Mouse (Mus musculus) bone marrow, adult 2 months (tissue): ENCODE measurements at regions not wholly inside any gene's neighbourhood (a gene's known extent, or its start where the extent isn't known, plus 50 kb on each side); places are given as distances from the start of the nearest gene placed in this dataset.

Source experiments
- H3K27ac ChIP-seq: fragments of 200-500 bp; 2 replicates; pipeline ENCODE4 v1.5.1; 2012; ENCODE audit warnings: low read depth, mild to moderate bottlenecking, control low read depth, inconsistent platforms, low read length; ENCODE audit not compliant: control insufficient read depth, poor library complexity, insufficient read depth
- H3K4me1 ChIP-seq: fragments of 200-500 bp; 2 replicates; pipeline ENCODE4 v1.6.1; 2011; ENCODE audit warnings: low read length; ENCODE audit not compliant: control insufficient read depth, insufficient read depth
- H3K4me3 ChIP-seq: fragments of 200-500 bp; replicated peaks from 2 replicates; pipeline ENCODE3; 2011; ENCODE audit warnings: mild to moderate bottlenecking, low read depth, low read length, control low read depth; ENCODE audit not compliant: control insufficient read depth
- CTCF ChIP-seq: fragments of 200-500 bp; IDR thresholded peaks from 2 replicates; pipeline ENCODE4 v1.5.1; 2011; ENCODE audit warnings: low read length, control low read depth; ENCODE audit not compliant: control insufficient read depth, insufficient read depth
- POLR2A ChIP-seq: fragments of 200-500 bp; IDR thresholded peaks from 2 replicates; pipeline ENCODE4 v1.6.1; 2011; ENCODE audit warnings: low read depth, mild to moderate bottlenecking, control low read depth, low read length, borderline replicate concordance; ENCODE audit not compliant: control insufficient read depth
- WGBS: fragments of 180-500 bp; shearing (Covaris S2); methylation state at CpG from one replicate; pipeline ENCODE4 v1.1.7; 2018; 5-methylcytosine and 5-hydroxymethylcytosine counted together

DNA sequence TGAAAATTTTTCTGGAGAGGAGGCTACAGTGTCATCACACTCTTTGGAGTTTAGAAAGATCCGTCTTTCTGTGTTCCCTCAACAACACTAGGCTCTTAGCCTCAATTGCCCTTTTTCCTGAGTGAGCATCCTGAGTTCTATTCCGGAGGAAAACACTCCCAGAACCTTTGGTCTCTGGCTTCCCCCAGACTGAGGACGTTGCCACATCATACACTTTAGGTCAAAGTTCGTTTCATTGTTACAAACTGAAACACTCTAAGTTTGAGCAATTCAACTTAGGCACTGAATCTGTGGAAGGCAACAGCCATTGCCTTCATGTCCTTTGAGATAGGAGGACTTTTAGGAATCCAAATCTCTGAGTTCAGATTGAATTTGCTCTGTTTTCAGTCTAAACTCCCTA lies 85.0 kb downstream of the Arl4a start:
- Histone ChIP-seq H3K4me3 (no peak overlapping the region), H3K4me1 (no peaks in the 10 kb centered on the region), H3K27ac (no peak overlapping the region)
- TF ChIP-seq POLR2A (no peak), CTCF (no peak)
- WGBS = 65% methylated on average over 4 of the region's 4 CpGs

DNA sequence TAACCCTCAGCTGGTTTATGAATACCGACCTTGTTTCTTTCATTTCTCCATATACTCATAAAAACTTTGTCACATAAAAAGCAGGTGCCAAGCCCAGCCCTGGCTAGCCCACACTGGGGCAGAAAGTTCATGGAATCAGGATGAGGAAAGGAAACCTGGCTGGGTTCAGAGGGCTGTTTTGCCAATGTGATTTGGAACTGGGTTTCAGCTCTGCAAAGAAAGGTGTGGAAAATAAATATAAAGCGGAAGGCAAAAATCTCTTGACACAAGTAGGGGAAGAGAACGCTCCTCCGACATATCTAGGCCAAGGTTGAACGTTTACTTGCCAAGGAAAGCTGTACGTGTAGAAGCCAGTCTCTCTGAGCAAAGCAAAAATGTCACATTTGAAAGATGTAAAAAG lies 85.9 kb downstream of the Arl4a start:
- Histone ChIP-seq H3K4me1 (no peaks in the 10 kb centered on the region), H3K4me3 (no peak overlapping the region), H3K27ac (no peak overlapping the region)
- WGBS = 87% methylated on average over 6 of the region's 6 CpGs
- no peak for TF ChIP-seq POLR2A
- TF ChIP-seq CTCF = no peak

DNA sequence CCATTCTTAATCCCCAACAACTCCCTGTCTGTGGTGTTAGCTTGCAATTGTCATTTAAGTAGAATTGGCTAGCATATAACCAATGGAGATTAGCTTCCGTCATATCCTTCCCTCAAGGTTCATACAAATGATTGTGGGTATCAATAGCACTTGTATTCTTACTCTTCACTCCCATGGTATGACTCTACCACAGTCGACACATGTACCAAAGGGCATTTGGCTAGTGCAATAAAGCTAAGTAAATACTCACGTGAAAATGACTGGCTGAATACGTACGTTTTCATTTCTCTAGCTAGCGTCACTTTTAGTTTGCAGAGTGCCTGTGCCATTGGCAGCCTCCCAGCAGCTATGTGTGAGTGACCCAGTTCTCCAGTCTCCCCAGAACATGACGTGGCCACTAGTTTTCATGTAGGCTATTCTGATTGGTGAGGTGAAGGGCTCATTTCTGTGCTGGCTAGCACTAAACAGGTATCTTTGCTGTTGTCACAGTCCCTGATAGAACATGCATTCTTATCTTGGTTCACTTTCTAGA lies 87.5 kb downstream of the Arl4a start:
- H3K27ac ChIP-seq = no peak overlapping the region
- 85% methylated on average over 7 of the region's 7 CpGs for WGBS
- TF ChIP-seq CTCF (no peak), POLR2A (no peak)

DNA sequence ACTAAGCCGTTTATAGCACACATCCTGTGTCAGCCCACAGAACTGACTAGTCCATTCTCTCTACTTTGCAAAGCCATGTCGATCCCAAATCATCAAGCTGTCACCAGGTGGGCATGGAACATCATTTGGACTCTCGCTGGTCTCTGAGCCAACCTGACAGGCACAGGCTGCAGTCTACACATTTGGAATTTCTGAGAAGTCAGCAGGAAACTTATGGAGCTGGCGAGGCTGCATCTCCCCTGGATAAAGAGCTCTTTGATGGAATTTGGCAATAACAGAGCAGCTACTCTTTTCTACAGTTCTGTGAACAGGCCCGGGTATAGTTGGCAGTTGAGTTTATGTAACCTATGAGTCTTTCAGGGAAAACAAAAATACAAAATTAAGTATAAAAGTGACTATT lies 94.9 kb downstream of the Arl4a start:
- Histone ChIP-seq H3K27ac (no peak overlapping the region), H3K4me1 (no peaks in the 10 kb centered on the region), H3K4me3 (no peak overlapping the region)
- 73% methylated on average over 5 of the region's 5 CpGs for WGBS
- TF ChIP-seq CTCF = no peak
- no peak for TF ChIP-seq POLR2A

More for the DNA sequence above, 87.5 kb downstream of the Arl4a start:
- Histone ChIP-seq H3K4me1 (no peaks in the 10 kb centered on the region), H3K4me3 (no peak overlapping the region)

DNA sequence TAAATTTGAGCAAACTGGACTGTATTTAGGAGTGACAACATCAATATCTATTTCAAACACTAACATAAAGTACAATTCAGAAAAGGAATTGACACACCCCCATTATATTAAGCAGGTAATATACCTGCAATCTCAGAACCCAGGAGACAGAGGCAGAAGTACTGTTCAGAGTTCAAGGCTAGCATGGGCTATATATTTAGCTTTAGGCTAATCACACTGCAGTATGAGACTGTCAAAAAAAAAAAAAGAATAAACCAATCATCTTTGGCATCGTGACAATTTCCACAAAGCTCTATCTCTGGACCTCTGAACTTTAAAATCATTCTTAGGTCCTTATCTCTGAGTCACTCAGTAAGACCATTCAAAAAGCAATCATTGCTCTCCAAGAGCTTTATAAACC lies 96.7 kb downstream of the Arl4a start:
- WGBS = 76% methylated on average over 1 of the region's 1 CpGs
- Histone ChIP-seq H3K27ac (no peak overlapping the region), H3K4me1 (no peaks in the 10 kb centered on the region), H3K4me3 (no peak overlapping the region)
- TF ChIP-seq POLR2A = no peak
- no peak for TF ChIP-seq CTCF

DNA sequence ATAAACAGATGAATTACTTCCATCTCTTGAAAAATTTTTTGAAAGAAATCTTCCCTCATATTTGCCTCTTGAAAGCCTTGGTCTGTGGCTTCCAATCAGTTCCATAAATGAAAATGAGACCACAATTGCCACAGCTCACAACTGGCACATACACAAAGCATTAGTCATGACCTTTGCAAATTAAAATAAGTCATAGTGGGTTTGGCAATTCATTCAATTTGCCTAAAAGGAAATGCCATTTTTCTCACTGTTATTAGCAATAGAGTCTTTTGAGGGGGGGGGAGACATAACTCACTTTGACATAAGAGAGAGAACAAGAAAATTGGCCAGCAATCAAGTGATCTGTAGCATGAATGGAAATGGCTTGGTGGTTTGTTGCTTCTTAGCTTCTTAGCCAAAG lies 98.8 kb downstream of the Arl4a start:
- H3K27ac ChIP-seq = no peak overlapping the region
- TF ChIP-seq POLR2A = no peak
- TF ChIP-seq CTCF = no peak
- H3K4me1 ChIP-seq = no peaks in the 10 kb centered on the region
- no peak overlapping the region for H3K4me3 ChIP-seq

DNA sequence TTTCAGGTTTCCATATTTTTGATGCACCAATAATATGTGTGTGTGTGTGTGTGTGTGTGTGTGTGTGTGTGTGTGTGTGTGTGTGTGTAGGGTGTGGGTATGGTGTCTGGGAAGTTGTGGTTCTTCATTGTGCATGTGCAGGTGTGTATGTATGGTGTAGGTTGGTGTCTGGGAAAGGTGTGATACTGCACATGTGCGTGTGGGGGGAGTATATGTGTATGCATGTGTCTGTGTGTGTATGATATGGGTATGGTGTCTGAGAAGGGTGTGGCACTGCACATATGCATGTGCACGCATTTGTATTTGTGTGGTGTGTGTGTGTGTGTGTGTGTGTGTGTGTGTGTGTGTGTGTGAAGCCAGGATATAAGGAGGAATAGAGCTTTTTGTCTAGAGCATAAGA lies 99.6 kb downstream of the Arl4a start:
- WGBS = 76% methylated on average over 2 of the region's 2 CpGs
- TF ChIP-seq CTCF (no peak), POLR2A (no peak)
- Histone ChIP-seq H3K27ac (no peak overlapping the region), H3K4me3 (no peak overlapping the region), H3K4me1 (no peaks in the 10 kb centered on the region)

DNA sequence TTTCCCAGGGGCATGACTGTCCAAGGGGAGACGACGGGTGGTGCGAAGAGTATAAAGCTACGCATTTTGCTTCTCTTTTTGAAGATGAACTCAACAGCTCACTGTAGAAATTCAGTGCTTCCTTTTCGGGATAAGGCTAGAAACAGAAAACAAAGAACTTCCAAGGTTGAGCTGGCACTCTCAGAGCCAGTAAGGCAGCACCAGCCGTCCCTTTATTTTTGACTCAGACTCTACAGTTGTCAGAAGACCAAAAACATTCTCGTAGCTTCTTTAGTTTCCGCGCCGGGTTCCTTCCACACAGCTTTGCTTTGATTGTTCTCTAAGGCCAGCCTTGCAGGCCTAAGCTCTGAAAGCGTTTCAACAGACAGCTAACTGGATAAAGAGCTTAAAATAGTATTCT lies 101.5 kb downstream of the Arl4a start:
- WGBS = 83% methylated on average over 11 of the region's 11 CpGs

DNA sequence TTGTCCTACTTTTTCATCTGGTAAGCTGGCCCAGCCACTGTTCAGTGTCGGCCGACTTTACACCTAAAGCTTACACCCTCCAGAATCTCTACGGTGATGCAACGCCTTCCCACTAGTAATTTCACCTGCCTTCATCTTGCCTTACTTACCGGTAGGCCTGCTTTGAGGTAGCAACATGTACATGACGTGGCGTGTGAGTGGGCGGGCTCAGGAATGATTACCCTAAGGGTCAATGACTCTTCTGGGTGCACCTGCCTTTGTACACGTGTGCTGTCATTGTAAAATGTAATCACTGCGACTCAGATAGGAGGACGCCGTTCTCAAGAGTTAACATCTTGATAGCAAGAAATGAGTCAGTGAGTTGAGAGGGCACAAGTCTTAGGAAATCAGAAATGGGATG lies 102.0 kb downstream of the Arl4a start:
- H3K27ac ChIP-seq = no peak overlapping the region

More for the DNA sequence above, 101.5 kb downstream of the Arl4a start:
- H3K4me1 ChIP-seq = no peaks in the 10 kb centered on the region
- no peak overlapping the region for H3K4me3 ChIP-seq
- TF ChIP-seq POLR2A = no peak
- no peak for TF ChIP-seq CTCF
- no peak overlapping the region for H3K27ac ChIP-seq

More for the DNA sequence above, 102.0 kb downstream of the Arl4a start:
- Histone ChIP-seq H3K4me3 (no peak overlapping the region), H3K4me1 (no peaks in the 10 kb centered on the region)
- 87% methylated on average over 12 of the region's 12 CpGs for WGBS
- TF ChIP-seq CTCF = no peak
- no peak for TF ChIP-seq POLR2A
